Mouse (Mus musculus) neural tube, embryonic 10.5 days (tissue): ENCODE results near the gene Tub.
A peak's percentile ranks its signal among the peaks of the same experiment; 100 is the strongest.

Source experiments
- DNase-seq: peaks from one replicate; pipeline ENCODE4 v3.0.0-alpha.2; 2017; ENCODE audit warnings: low spot score; ENCODE audit errors: extremely low spot score

Tub gene

GRCm38 (mm10) chr7:108950312-108950761 lies at the start of gene Tub:
TSS of gene Tub (plus strand) at chr7:108950338.
- peak; percentile 70 for DNase-seq

GRCm38 (mm10) chr7:108903969-108904368 lies 46.2 kb upstream of the Tub start:
- DNase-seq = no peak

GRCm38 (mm10) chr7:108927043-108927442 lies 23.1 kb upstream of the Tub start:
- DNase-seq = no peak

- DNase-seq = no peak
Measured at GRCm38 (mm10) chr7:108928280-108929188, 21.6 kb upstream of the Tub start.

GRCm38 (mm10) chr7:108929726-108930393 lies 20.3 kb upstream of the Tub start, which contains the start of gene Nlrp10:
TSS of gene Nlrp10 (minus strand) at chr7:108930178.
- DNase-seq = no peak

GRCm38 (mm10) chr7:108933794-108934731 lies 16.1 kb upstream of the Tub start, which contains the start of gene Eif3f:
TSS of gene Eif3f (plus strand) at chr7:108934417.
- peak; percentile 91 for DNase-seq

- no peak for DNase-seq
Measured at GRCm38 (mm10) chr7:108934836-108935235, 15.3 kb upstream of the Tub start.

GRCm38 (mm10) chr7:108935411-108935810 lies 14.7 kb upstream of the Tub start:
- no peak for DNase-seq

- DNase-seq = no peak
Measured at GRCm38 (mm10) chr7:108936591-108936990, 13.5 kb upstream of the Tub start.

GRCm38 (mm10) chr7:108941466-108941865 lies 8.7 kb upstream of the Tub start:
- DNase-seq = no peak

- DNase-seq = peak; percentile 48
Measured at GRCm38 (mm10) chr7:108944002-108944401, 6.1 kb upstream of the Tub start.

- no peak for DNase-seq
Measured at GRCm38 (mm10) chr7:108948611-108949010, 1.5 kb upstream of the Tub start.

GRCm38 (mm10) chr7:108949301-108949700 lies 837 bp upstream of the Tub start:
- DNase-seq = no peak

GRCm38 (mm10) chr7:108950762-108951331 lies 709 bp downstream of the Tub start:
- peak; percentile 56 for DNase-seq

- DNase-seq = no peak
Measured at GRCm38 (mm10) chr7:108952801-108953200, 2.7 kb downstream of the Tub start.

- DNase-seq = peak; percentile 52
Measured at GRCm38 (mm10) chr7:108954185-108954584, 4.0 kb downstream of the Tub start.

- no peak for DNase-seq
Measured at GRCm38 (mm10) chr7:108957734-108958133, 7.6 kb downstream of the Tub start.

- DNase-seq = no peak
Measured at GRCm38 (mm10) chr7:108965968-108966367, 15.8 kb downstream of the Tub start.

GRCm38 (mm10) chr7:108966742-108967362 lies 16.7 kb downstream of the Tub start:
- peak; percentile 41 for DNase-seq

GRCm38 (mm10) chr7:108968201-108968600 lies 18.1 kb downstream of the Tub start:
- no peak for DNase-seq
